ENCODE assay signal across 8 mouse cellular contexts in genomic region chr19:37703902-37704509, GRCm38 (mm10). TPM values are rescaled to one million over a fixed set of nuclear protein-coding genes. Genes with fewer than 3 reads are reported as not detected.
DNase-seq lines count a peak whose midpoint lies in the region; ATAC-seq lines count a peak whose summit lies in the region.

No protein-coding gene starts in this region.

- DNase-seq in B cell, adult 2 months, result peak; percentile 84 to 85
- peak; percentile 78 for DNase-seq in ZHBTc4 (ENCODE audit: low read depth, low spot score)
- peak; percentile 77 for DNase-seq in embryo, embryonic 9.5 days (ENCODE audit: extremely low spot score)
- DNase-seq in heart, postnatal 10 days, result peak; percentile 71 to 84
- peak; percentile 70 for DNase-seq in layer of hippocampus, adult 11-12 months (ENCODE audit: low spot score)
- peak; percentile 88 for DNase-seq in retina, embryonic 14.5 days (ENCODE audit: low spot score)
- DNase-seq in thymus, postnatal 36 days, result peak; percentile 49 to 63

- no peak overlapping the region for H3K27ac ChIP-seq in lung, embryonic 16.5 days (ENCODE audit: low read length)

- no peaks in the 10 kb centered on the region for H3K9me3 ChIP-seq in lung, embryonic 16.5 days (ENCODE audit: control insufficient read depth, low read length)

- 4% methylated on average over 3 of the region's 3 CpGs for WGBS in lung, embryonic 16.5 days

- peak; percentile 26; the same call in 1 of the 2 replicates for ATAC-seq in lung, embryonic 16.5 days (ENCODE audit: low read depth)

- H3K4me2 ChIP-seq in lung, embryonic 16.5 days (ENCODE audit: low read depth, low read length), result no peak overlapping the region

- no peaks in the 10 kb centered on the region for H3K4me1 ChIP-seq in lung, embryonic 16.5 days (replicated peaks; ENCODE audit: control insufficient read depth, insufficient read depth, low read length)

- H3K9ac ChIP-seq in lung, embryonic 16.5 days (ENCODE audit: low read length), result no peak overlapping the region

- peaks cover 41% of the 10 kb centered on the region for H3K27me3 ChIP-seq in lung, embryonic 16.5 days (ENCODE audit: control insufficient read depth, insufficient read depth, low read depth, low read length)

- no peaks in the 10 kb centered on the region for H3K36me3 ChIP-seq in lung, embryonic 16.5 days (ENCODE audit: control insufficient read depth, insufficient read depth, low read length)

- intact Hi-C loops in heart, postnatal 10 days (cut with DNase I), result loop anchor here (1.0 to 10.0 kb wide), 5 partner anchors 92 to 341 kb away; partner anchors contain the start of gene Myof

- H3K4me3 ChIP-seq in lung, embryonic 16.5 days (ENCODE audit: low read length), result no peak overlapping the region

RNA-seq across cellular contexts. Expression of gene Cyp26a1, which starts 6.4 kb away (rescaled TPM):
- under 1 TPM; 0.43 to 0.62 TPM for total RNA-seq in heart, postnatal 10 days (2021)
- polyA plus RNA-seq in lung, embryonic 16.5 days (2015; fragmentation: Nextera tagmentation; extraction: Ambion mirVana), result 0.23 and 0.35 TPM in 2 replicates

RNA-seq across cellular contexts. Expression of gene Cyp26c1, which starts 18.6 kb away (rescaled TPM):
- not detected for total RNA-seq in heart, postnatal 10 days (2021)
- not detected in 2 replicates for polyA plus RNA-seq in lung, embryonic 16.5 days (2015; fragmentation: Nextera tagmentation; extraction: Ambion mirVana)
